Mouse (Mus musculus) testis, adult 10 weeks (tissue): Measurements from ENCODE around the gene Psg20. TPM values are rescaled to one million over a fixed set of nuclear protein-coding genes. Genes with fewer than 3 reads are reported as not detected.

ENCODE experiments used
- polyA plus RNA-seq: library from polyadenylated mRNA; stranded (reverse); fragments of 350-450 nt; fragmentation: Illumina TruSeq; extraction: RNeasy Lipid Tissue Mini Kit (QIAGEN cat#74804); gene quantifications from one replicate; pipeline ENCODE4 v1.2.3, GENCODE M21; 2014; ENCODE audit warnings: low read depth, low replicate concordance

Psg20 gene
- not detected for polyA plus RNA-seq

DNA sequence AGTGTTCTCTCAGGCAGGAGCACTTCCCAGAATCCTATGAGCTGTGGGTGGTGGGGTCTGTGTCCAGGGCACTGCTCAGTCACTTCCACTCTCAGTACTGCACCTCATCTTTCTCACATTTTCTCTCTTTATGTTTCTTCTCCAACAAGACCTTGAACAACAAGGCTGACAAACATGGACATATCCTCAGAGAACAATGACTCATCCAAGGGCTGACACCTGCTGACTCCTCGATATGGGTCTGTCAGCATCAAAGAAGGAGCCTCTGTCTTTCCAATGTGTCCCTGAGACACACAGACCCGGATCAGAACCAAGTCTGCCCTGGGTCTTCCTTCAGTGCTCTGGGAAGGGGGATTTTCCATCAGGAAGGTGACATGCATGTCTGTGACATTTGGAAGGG is at the start of gene Psg20:
Gene Psg20 (minus strand): TSS at position 101 of the 400 bp plus-strand sequence.

DNA sequence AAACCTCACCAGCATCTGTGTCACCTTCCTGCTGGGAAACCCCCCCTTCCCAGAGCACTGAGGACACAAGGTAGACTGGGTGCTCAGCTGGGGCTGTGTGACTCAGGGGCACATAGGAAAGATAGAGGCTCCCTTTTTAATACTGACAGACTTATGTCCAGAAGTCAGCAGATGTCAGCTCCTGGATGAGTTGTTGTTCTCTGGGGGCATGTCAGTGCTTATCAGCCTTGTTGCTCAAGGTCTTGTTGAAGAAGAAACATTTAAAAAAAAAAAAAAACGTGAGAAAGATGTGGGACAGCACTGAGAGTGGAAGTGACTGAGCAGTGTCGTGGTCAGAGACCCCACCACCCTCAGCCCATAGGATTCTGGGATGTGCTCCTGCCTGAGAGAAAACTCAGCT is 31.8 kb upstream of the Psg20 start, which contains the start of gene Psg22:
Gene Psg22 (plus strand): TSS at position 301 of the 400 bp plus-strand sequence.

DNA sequence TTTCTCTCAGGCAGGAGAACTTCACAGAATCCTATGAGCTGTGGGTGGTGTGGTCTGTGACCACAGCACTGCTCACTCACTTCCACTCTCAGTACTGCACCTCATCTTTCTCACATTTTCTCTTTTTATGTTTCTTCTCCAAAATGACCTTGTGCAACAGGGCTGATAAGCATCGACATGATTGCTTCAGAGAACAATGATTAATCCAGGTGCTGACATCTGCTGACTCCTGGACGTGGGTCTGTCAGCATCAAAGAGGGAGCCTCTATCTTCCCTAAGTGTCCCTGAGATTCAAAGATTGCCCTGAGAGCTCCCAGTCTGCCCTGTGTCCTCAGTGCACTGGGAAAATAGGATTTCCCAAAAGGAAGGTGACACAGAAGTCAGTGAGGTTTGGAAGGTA is 29.4 kb downstream of the Psg20 start, which contains the start of gene Psg21:
Gene Psg21 (minus strand): TSS at position 101 of the 400 bp plus-strand sequence.

Other genes starting within 250 kb of the Psg20 start
- not detected for gene Psg26, start 202.0 kb downstream of the Psg20 start, polyA plus RNA-seq
- not detected for gene Psg25, start 153.9 kb downstream of the Psg20 start, polyA plus RNA-seq
- gene Psg27, start 118.9 kb downstream of the Psg20 start, polyA plus RNA-seq = not detected
- gene Psg23, start 69.7 kb downstream of the Psg20 start, polyA plus RNA-seq = not detected
- not detected for gene Psg21, start 29.5 kb downstream of the Psg20 start, polyA plus RNA-seq
- gene Psg22, start 31.9 kb upstream of the Psg20 start, polyA plus RNA-seq = 0.14 TPM
- 3.5 TPM for gene Psg19, start 112.3 kb upstream of the Psg20 start, polyA plus RNA-seq
- gene Psg17, start 135.4 kb upstream of the Psg20 start, polyA plus RNA-seq = 1.5 TPM
- gene Mill2, start 153.8 kb upstream of the Psg20 start, polyA plus RNA-seq = 1.1 TPM
- gene Pglyrp1, start 185.1 kb upstream of the Psg20 start, polyA plus RNA-seq = not detected
- 2.5 TPM for gene Ccdc61, start 224.2 kb upstream of the Psg20 start, polyA plus RNA-seq
- gene Nova2, start 239.7 kb upstream of the Psg20 start, polyA plus RNA-seq = 0.66 TPM